Mouse (Mus musculus): Measurements from ENCODE around the gene Spocd1.

DNA sequence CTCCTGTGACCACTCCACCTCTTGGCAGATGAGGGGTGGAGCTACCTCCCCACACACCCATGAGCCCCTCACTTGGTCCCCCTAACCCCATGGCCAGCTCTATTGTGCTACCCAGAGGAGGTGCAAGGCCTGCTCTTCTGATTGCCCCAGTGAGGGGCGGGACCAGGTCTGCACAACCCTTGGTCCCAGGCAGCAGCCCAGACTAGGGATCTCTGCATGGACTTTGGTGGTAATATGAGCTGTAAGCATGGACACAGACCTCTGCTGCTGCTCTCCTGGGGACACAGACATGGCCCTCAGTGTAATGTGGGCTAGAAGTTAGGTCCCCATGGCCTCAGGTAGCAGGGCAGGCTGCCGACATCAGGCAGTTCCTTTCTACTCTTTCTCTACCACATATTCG lies 24.0 kb upstream of the Spocd1 start:
- no peak for TF ChIP-seq TCF12 (IDR thresholded peaks at IDR 0.05; ENCODE audit: low read depth, low read length)
- TF ChIP-seq ZMIZ1 (IDR thresholded peaks at IDR 0.05; ENCODE audit: low read depth, low read length): no peak
- no peak for TF ChIP-seq ZC3H11A (IDR thresholded peaks at IDR 0.05; ENCODE audit: low read depth, low read length)
- no peak for TF ChIP-seq GABPA (IDR thresholded peaks at IDR 0.05; ENCODE audit: low read depth, low read length)
- no peak for TF ChIP-seq RCOR1 (IDR thresholded peaks at IDR 0.05; ENCODE audit: low read depth, low read length)
- TF ChIP-seq MAX (IDR thresholded peaks at IDR 0.05; ENCODE audit: low read length): no peak
- no peak for TF ChIP-seq USF2 (IDR thresholded peaks at IDR 0.05; ENCODE audit: borderline replicate concordance in 1 of 2, insufficient read depth in 1 of 2, low read depth in 1 of 2, low read length in 2 of 2)
